Mouse (Mus musculus) heart, embryonic 12.5 days (tissue): ENCODE measurements around the gene Nusap1. TPM values are rescaled to one million over a fixed set of nuclear protein-coding genes. Genes with fewer than 3 reads are reported as not detected.
A peak's percentile ranks its signal among the peaks of the same experiment; 100 is the strongest.
"Not testable (repeated sequence)": the region's sequence is repeated elsewhere in the genome, so short reads cannot be mapped to it uniquely, and the experiment has no call there.

Experiments
- ATAC-seq: fragments of 200-750 bp; cut with Nextera tagmentation; 2 replicates; pipeline ENCODE4 v1.8.0; 2017; ENCODE audit warnings: moderate TSS enrichment, moderate library complexity; ENCODE audit not compliant: insufficient number of reproducible peaks, low FRiP score
- H3K27ac ChIP-seq: fragments of 300-500 bp; sonication (generic); 2 replicates; pipeline ENCODE4 v1.5.1; 2016; ENCODE audit warnings: mild to moderate bottlenecking, moderate library complexity; ENCODE audit not compliant: poor library complexity, severe bottlenecking
- H3K27me3 ChIP-seq: fragments of 300-500 bp; sonication (generic); replicated peaks from 2 replicates; pipeline ENCODE4 v1.6.1; 2016; ENCODE audit warnings: mild to moderate bottlenecking, moderate library complexity
- H3K36me3 ChIP-seq: fragments of 300-500 bp; sonication (generic); 2 replicates; pipeline ENCODE4 v1.6.1; 2016; ENCODE audit warnings: mild to moderate bottlenecking, moderate library complexity
- H3K4me1 ChIP-seq: fragments of 300-500 bp; sonication (generic); replicated peaks from 2 replicates; pipeline ENCODE4 v1.6.1; 2016; ENCODE audit warnings: mild to moderate bottlenecking
- H3K4me2 ChIP-seq: fragments of 300-500 bp; sonication (generic); 2 replicates; pipeline ENCODE4 v1.6.1; 2016; ENCODE audit warnings: mild to moderate bottlenecking, moderate library complexity
- H3K4me3 ChIP-seq: fragments of 300-500 bp; sonication (generic); 2 replicates; pipeline ENCODE4 v1.5.1; 2016; ENCODE audit warnings: mild to moderate bottlenecking
- H3K9ac ChIP-seq: fragments of 300-500 bp; sonication (generic); 2 replicates; pipeline ENCODE4 v1.6.1; 2016; ENCODE audit warnings: mild to moderate bottlenecking, moderate library complexity
- H3K9me3 ChIP-seq: fragments of 300-500 bp; sonication (generic); replicated peaks from 2 replicates; pipeline ENCODE4 v1.6.1; 2016; ENCODE audit warnings: mild to moderate bottlenecking, moderate library complexity
- WGBS: fragments of 180-500 bp; shearing (Covaris S2); methylation state at CpG from one replicate; pipeline ENCODE4 v1.1.7; 2016; 5-methylcytosine and 5-hydroxymethylcytosine counted together
- polyA plus RNA-seq: library from polyadenylated mRNA; unstranded; fragments of >200 nt; fragmentation: Nextera tagmentation; extraction: Ambion mirVana; gene quantifications from 2 replicates; pipeline ENCODE4 v1.2.1, GENCODE M21; 2016

Nusap1 gene
- polyA plus RNA-seq, 1 experiment from 2014 or later: 51.6 TPM

DNA sequence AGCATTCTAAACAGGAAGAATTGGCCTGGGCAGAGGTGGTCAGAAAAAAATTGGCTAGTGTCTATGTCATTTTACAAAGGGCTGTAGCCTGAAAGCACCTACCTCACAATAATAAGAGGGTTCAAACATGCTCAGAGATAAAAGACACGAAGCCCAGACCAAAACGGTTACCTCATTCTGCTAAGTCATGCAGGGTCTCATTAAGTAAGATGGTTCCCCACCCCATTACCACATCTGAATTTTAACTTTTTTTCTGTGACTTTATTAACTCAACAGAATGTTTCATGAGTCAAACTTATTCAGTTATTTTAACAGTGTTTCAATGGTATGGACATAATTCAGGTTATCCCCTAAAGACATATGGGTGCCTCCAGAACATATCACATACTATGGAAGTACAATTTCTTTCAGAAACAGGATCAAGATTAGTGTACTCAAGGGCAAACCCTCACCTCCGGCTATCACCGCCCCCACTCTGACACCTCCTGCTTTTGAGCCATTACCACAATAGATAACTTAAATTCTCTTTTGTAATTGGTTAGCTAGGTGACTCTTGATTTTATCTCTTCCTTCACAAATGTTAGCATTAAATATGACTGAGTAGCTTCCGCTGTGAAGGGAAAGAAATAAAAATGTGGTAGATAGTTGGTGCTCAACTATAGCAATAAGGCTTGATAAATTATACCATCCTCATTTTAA, 23.3 kb downstream of the Nusap1 start:
- H3K9ac ChIP-seq: no peak overlapping the region
- no peak for ATAC-seq
- H3K4me2 ChIP-seq: no peak overlapping the region
- H3K36me3 ChIP-seq: peaks cover 92% of the 10 kb centered on the region
- 94% methylated on average over 5 of the region's 5 CpGs for WGBS
- H3K4me3 ChIP-seq: no peak overlapping the region
- no peak overlapping the region for H3K27ac ChIP-seq
- no peaks in the 10 kb centered on the region; the same call in 1 of the 2 replicates for H3K9me3 ChIP-seq
- no peaks in the 10 kb centered on the region for H3K4me1 ChIP-seq
- no peaks in the 10 kb centered on the region for H3K27me3 ChIP-seq

DNA sequence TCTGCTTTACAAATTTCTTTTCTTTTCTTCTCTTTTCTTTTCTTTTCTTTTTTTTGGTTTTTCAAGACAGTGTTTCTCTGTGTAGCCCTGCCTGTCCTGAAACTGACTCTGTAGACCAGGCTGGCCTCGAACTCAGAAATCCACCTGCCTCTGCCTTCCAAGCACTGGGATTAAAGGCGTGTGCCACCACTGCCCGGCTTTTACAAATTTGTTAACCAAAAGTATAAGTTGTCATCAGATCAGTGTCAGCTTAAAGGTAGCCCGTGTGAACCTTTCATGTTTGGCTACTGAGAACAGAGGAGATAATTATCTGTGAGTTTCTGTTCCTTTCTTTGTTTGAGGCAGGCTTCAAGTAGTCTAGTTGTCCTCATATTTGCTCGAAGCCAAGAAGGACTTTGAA, 26.2 kb downstream of the Nusap1 start:
- H3K4me1 ChIP-seq: no peaks in the 10 kb centered on the region
- no peak overlapping the region for H3K4me2 ChIP-seq
- H3K9me3 ChIP-seq: no peaks in the 10 kb centered on the region; the same call in 1 of the 2 replicates
- no peak overlapping the region for H3K9ac ChIP-seq
- peaks cover 89% of the 10 kb centered on the region for H3K36me3 ChIP-seq
- H3K27me3 ChIP-seq: no peaks in the 10 kb centered on the region
- WGBS: 95% methylated on average over 5 of the region's 5 CpGs
- H3K27ac ChIP-seq: no peak overlapping the region
- ATAC-seq: no peak
- no peak overlapping the region for H3K4me3 ChIP-seq

DNA sequence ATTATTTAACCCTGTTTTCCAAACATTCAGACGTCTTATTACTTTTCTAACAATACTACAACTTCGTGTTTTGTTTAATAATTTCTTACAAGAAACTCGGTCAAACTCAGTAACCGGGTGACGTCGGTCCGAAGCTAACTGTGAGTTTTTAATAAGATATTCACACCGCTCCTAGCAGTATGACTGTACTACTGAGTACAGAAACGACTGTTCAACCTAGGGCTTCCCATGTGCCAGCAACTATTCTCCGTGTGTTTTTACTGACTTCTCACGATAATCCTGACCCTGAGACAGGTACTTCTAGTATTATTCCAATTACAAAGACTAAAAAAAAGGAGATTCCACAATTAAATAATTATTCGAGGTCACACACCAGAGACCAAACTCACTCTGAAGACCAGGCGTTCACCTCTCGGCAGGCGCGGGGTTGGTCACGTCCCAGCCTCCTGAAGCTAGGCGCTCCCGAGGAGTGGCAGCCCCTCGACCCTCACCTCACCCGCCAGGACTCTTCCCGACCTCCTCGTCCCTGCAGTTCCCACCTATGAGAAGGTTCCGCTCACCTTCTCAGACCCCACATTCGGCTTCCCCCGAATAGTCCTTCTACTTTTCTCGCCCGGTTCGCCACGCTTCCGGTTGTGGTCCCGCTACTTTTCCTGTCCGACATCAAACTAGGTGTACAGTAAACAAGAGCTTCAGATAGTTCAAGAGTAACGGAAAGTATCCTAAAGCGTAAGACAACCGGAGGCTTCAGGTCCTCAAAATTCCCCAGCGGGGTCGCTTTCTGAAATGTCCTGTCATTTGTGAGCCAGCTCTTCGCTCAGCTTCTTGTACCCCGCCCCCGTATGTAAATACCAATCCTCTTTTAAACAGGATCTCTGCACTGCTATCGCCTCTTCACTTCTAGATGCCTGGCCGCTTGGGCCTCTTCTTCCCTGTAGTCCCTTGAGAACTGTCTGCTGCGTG, 44.4 kb downstream of the Nusap1 start, which contains the start of gene Ndufaf1:
TSS of gene Ndufaf1 (minus strand) at position 608 of the 963 bp plus-strand sequence.
- peaks cover 24% of the 10 kb centered on the region for H3K36me3 ChIP-seq
- peak; percentile 73 for ATAC-seq
- peaks cover 3% of the 10 kb centered on the region for H3K4me1 ChIP-seq
- peak within 1 kb of the TSS; percentile 90 for H3K4me3 ChIP-seq
- peak within 1 kb of the TSS; percentile 74 for H3K4me2 ChIP-seq
- H3K9ac ChIP-seq: peak within 1 kb of the TSS; percentile 90
- H3K9me3 ChIP-seq: no peaks in the 10 kb centered on the region
- H3K27ac ChIP-seq: peak within 1 kb of the TSS; percentile 10; the same call in 1 of the 2 replicates
- under 1% methylated on average over 44 of the region's 44 CpGs for WGBS
- H3K27me3 ChIP-seq: no peaks in the 10 kb centered on the region

DNA sequence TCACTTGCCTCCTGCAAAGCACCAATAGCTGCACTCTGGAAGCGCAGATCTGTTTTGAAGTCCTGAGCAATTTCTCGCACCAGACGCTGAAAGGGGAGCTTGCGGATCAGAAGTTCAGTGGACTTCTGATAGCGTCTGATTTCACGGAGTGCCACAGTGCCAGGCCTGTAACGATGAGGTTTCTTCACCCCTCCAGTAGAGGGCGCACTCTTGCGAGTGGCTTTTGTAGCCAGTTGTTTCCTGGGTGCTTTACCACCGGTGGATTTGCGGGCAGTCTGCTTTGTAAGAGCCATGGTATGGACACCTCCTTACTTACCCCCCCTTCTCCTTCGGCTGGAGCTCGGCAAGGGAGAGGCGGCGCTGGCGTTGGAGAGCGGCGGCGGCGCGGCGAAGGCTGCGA, 47.6 kb downstream of the Nusap1 start:
- not testable (repeated sequence) for H3K9ac ChIP-seq, H3K4me1 ChIP-seq, H3K36me3 ChIP-seq, H3K27me3 ChIP-seq, H3K27ac ChIP-seq, H3K9me3 ChIP-seq, ATAC-seq, H3K4me2 ChIP-seq, H3K4me3 ChIP-seq
- 63% methylated on average over 22 of the region's 23 CpGs for WGBS

DNA sequence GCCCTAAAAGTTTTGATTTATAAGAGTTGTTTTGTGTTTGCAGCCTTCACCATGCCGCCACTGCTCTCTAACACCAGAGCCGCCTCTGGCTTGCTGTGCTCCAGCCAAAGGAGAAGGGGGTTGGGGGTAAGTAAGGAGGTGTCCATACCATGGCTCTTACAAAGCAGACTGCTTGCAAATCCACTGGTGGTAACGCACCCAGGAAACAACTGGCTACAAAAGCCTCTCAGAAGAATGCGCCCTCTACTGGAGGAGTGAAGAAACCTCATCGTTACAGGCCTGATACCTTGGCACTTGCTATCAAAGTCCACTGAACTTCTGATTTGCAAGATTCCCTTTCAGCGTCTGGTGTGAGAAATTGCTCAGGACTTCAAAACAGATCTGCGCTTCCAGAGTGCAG, 50.9 kb downstream of the Nusap1 start:
- Histone ChIP-seq H3K4me2 (no peak overlapping the region), H3K9ac (no peak overlapping the region), H3K9me3 (0 out of 2 replicates have a peak, but pooled peaks cover 3% of the 10 kb centered on the region), H3K27ac (no peak overlapping the region), H3K27me3 (0 out of 2 replicates have a peak, but pooled peaks cover 2% of the 10 kb centered on the region), H3K4me1 (0 out of 2 replicates have a peak, but pooled peaks cover 3% of the 10 kb centered on the region), H3K36me3 (no peaks in the 10 kb centered on the region), H3K4me3 (no peak overlapping the region)
- ATAC-seq: no peak
- WGBS: 16% methylated on average over 7 of the region's 7 CpGs

DNA sequence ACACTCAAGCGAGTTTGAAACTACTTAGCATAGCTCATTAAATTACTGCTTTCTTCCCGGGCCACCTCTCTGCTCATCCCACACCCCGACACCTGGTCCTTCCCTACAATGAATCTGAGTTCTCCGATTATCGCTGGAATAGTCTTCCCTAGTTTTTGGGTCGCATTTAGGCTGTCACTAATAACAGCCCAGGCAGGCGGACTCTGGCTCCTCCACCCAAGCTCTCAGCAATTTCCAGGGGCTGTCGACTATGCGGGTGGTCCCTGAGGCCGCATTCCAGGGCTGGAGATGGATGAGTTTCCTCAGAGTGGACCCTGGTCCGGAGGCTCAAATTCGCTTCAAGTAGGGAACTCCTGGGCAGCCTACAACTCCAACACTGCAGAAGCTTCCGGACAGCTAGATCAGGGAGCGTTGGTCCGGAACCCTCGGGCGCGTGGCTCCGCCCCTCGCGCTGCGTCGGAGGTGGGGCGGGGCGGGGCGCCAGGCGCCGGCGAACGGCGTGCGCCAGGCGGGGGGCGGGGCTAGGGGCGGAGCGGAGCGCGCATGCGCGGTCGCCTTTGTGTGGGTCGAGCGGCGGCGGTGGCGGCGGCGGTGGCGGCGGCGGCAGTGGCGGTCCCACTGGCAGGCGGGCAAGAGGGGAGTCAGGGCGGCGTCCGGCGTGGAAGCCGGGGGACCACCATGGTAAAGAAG, 56.6 kb downstream of the Nusap1 start, which contains the start of gene Rtf1:
TSS of gene Rtf1 (plus strand) at position 544 of the 690 bp plus-strand sequence.
- peak; percentile 97 for ATAC-seq
- Histone ChIP-seq H3K4me3 (peak within 1 kb of the TSS; percentile 92), H3K4me1 (peaks cover 6% of the 10 kb centered on the region), H3K27me3 (0 out of 2 replicates have a peak, but pooled peaks cover 2% of the 10 kb centered on the region), H3K36me3 (no peaks in the 10 kb centered on the region), H3K27ac (peak within 1 kb of the TSS; percentile 80), H3K9me3 (no peaks in the 10 kb centered on the region), H3K4me2 (peak within 1 kb of the TSS; percentile 85), H3K9ac (peak within 1 kb of the TSS; percentile 96)
- under 1% methylated on average over 58 of the region's 58 CpGs for WGBS

DNA sequence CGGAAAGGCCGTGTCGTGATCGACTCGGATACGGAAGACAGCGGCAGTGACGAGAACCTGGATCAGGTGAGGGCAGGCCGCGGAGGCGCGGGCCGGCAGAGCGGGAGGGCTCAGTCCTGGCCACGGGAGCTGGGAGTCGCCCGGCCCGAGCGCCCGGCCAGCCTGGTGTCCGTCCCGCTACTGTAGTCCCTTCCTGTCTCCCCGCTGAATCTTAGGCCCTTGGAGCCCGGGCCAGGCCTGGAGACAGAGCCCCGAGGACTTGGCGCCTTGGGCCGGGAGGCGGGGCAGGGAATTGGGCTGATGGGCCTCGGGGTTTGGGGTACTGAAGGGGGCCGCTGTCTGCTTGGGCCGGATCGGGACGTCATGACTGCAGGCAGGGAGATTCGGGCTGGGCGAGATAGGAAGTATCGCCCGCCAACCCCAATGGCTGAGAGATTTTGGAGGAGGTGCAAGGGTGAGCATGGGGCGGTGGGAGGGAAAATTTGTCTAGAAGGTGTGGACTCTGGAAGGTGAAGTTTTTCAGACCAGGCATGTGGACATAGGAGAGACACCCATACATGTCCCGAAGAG, 57.2 kb downstream of the Nusap1 start:
- 0% methylated on average over 37 of the region's 39 CpGs for WGBS
- Histone ChIP-seq H3K9me3 (no peaks in the 10 kb centered on the region), H3K27ac (peak overlapping the region; percentile 73), H3K36me3 (no peaks in the 10 kb centered on the region), H3K4me1 (peaks cover 6% of the 10 kb centered on the region), H3K27me3 (no peaks in the 10 kb centered on the region), H3K4me3 (peak overlapping the region; percentile 92), H3K4me2 (peak overlapping the region; percentile 85), H3K9ac (peak overlapping the region; percentile 96)
- peak; percentile 86 for ATAC-seq

DNA sequence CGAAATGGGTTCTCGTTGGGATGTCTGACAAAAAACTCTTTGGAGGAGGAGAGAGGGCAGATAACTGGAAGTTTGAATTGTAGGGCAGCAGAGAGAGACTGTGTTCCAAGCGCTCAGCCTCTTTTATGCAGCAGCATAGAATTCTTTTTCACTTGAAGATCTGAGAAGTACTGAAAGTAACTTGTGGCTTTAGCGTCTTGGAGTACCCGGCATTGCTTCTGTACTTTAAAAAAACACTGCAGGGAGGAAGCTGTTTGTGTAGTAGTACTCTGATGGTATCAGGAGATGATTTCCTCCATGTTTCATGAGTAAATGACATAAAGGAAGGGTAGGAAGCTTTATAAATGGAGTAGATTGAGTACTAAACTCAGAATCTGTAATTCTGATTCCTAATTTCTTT, 57.7 kb downstream of the Nusap1 start:
- no peaks in the 10 kb centered on the region for H3K36me3 ChIP-seq
- H3K4me1 ChIP-seq: peaks cover 6% of the 10 kb centered on the region
- ATAC-seq: no peak
- H3K27me3 ChIP-seq: no peaks in the 10 kb centered on the region
- whole genome bisulfite sequencing: 3% methylated on average over 5 of the region's 5 CpGs
- H3K9me3 ChIP-seq: no peaks in the 10 kb centered on the region
- H3K9ac ChIP-seq: peak overlapping the region; percentile 96
- no peak overlapping the region for H3K27ac ChIP-seq
- peak overlapping the region; percentile 85 for H3K4me2 ChIP-seq
- H3K4me3 ChIP-seq: peak overlapping the region; percentile 92

DNA sequence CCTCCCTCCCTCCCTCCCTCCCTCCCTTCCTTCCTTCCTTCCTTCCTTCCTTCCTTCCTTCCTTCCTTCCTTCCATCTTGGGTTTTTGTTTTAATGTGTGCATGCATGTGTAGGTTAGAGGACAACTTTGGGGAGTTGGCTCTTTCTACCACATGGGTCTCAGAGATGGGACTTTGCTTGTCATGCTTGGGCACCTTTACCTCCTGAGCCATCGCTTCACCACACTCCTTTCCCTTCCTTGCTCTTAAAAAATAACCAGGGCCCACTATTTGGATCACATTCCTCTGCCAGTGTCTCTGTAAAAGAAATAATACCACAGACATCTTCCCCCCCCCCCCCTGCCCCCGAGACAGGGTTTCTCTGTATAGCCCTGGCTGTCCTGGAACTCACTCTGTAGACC, 65.6 kb downstream of the Nusap1 start:
- no peak overlapping the region for H3K27ac ChIP-seq
- H3K9me3 ChIP-seq: no peaks in the 10 kb centered on the region
- H3K9ac ChIP-seq: no peak overlapping the region
- peaks cover 24% of the 10 kb centered on the region for H3K36me3 ChIP-seq
- H3K4me1 ChIP-seq: peaks cover 16% of the 10 kb centered on the region
- H3K27me3 ChIP-seq: no peaks in the 10 kb centered on the region
- H3K4me3 ChIP-seq: no peak overlapping the region
- WGBS: 95% methylated on average over 2 of the region's 2 CpGs
- no peak overlapping the region for H3K4me2 ChIP-seq
- ATAC-seq: no peak

DNA sequence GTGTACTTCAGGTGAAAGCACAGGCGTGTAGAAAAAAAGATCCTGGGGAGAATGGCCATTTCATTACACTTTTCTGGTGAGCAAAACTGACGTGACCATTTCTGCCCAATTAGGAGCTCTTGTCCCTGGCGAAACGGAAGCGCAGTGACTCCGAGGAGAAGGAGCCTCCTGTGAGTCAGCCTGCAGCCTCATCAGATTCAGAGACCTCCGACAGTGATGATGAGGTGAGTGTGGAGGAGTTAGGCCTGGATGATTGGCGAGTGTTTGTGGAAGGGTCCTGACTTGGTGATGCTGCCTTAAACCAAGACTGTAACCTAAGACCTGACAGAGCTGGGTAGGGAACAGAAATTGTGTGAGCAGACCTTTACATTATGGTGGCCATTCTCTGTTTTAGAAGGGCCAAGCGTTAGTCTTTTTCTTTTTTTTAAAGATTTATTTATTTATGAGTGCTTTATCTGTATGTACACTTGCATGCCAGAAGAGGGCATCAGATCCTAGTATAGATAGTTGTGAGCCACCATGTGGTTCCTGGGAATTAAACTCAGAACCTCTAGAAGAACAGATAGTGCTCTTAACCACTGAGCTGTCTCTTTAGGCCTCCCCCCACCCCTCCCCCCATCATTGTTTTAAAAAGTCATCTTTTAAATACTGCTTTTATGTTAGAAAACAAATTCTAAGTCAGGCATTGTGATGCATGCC, 74.1 kb downstream of the Nusap1 start:
- H3K36me3 ChIP-seq: peaks cover 25% of the 10 kb centered on the region

More for the DNA sequence above, 74.1 kb downstream of the Nusap1 start:
- H3K9ac ChIP-seq: no peak overlapping the region
- H3K4me1 ChIP-seq: peaks cover 8% of the 10 kb centered on the region
- ATAC-seq: no peak
- H3K27me3 ChIP-seq: no peaks in the 10 kb centered on the region
- no peaks in the 10 kb centered on the region for H3K9me3 ChIP-seq
- no peak overlapping the region for H3K4me3 ChIP-seq
- H3K4me2 ChIP-seq: no peak overlapping the region
- no peak overlapping the region for H3K27ac ChIP-seq
- 79% methylated on average over 9 of the region's 9 CpGs for WGBS
